Mouse (Mus musculus): ENCODE results near the gene Map7d3.

GRCm38 (mm10) chrX:56787486-56787885 lies 34.6 kb downstream of the Map7d3 start:
- TF ChIP-seq POLR2A (IDR thresholded peaks at IDR 0.05; ENCODE audit: low read depth, low read length) (no peak), CTCF (conservative IDR thresholded peaks at IDR 0.05; ENCODE audit: insufficient read depth, insufficient read length, low read depth, low read length) (no peak)

Measured in kidney, adult 2 months (tissue).